Mouse (Mus musculus) thymus, adult 2 months (tissue): ENCODE results near the gene Scap.

Source experiments
- CTCF ChIP-seq: fragments of 200-500 bp; IDR thresholded peaks from 2 replicates; pipeline ENCODE4 v1.5.1; 2012; ENCODE audit warnings: mild to moderate bottlenecking, control low read depth, low read length, moderate library complexity, borderline replicate concordance; ENCODE audit not compliant: control insufficient read depth, poor library complexity, insufficient read depth; ENCODE audit errors: extremely low read depth
- POLR2A ChIP-seq: fragments of 200-500 bp; IDR thresholded peaks from 2 replicates; pipeline ENCODE4 v1.6.1; 2012; ENCODE audit warnings: mild to moderate bottlenecking, low read length, control low read depth, moderate library complexity; ENCODE audit not compliant: control insufficient read depth, poor library complexity, insufficient read depth; ENCODE audit errors: extremely low read depth

- no peak for TF ChIP-seq CTCF
- no peak for TF ChIP-seq POLR2A
These were observed 100.0 kb downstream of the Scap start for GRCm38 (mm10) chr9:110433045-110433444.
